Mouse (Mus musculus): Measurements from ENCODE around the gene Isl1.

The Isl1 gene

DNA sequence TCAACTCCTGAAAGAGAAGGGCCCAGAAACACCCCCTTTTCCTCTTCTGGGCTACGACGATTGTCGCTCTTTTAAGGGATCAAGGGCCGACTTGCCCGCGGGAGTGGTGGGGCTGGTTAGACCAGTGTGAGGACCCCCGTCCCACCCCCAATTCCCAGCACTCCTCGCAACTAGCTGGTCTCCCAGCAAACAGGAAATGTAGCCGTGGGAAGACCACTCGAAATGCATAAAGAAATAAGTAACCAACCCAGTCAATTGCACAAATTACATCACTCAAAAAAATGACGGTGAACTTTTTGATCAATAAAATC, 15.4 kb downstream of the Isl1 start:
- no peak for DNase-seq

DNA sequence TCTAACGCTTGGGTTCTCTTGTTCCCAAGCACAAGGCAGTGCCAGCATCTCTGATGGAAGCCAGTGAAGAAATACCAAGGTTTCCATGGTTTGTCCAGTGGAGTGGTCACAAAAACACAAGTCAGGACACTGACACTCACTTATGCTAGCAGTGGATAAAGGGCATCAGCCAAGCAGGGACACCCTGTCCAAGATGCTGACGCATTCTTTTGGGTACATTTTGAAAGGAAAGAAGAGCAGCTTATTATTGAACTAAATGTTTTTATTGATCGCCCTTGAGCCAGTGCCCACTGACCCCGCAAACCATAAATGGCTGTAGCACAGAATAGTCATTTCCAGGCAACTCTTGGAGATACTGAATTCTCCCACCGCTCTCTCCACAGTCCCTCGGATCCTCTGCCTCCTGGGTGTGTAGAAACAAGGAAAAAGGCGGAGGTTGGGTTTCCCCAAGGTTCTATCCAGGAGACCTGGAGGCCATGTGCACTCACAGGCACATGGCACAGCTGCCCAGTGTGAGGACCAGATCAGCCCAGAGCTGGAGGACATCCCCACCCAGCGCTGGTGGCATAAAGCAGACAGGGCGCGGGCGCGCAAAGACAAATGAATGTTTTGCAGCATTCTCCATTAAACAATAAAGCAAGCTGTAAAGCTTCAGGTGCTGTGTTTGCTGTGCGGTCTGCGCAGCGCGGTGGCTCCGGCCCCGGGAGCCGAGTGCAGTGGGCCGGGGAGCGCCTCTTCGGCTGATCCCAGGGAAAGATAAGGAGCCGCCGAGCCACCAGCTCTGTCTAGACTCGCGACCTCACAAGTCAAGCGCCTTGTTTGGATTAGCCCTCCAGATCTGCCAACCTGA, 16.0 kb downstream of the Isl1 start:
- DNase-seq, result peak; percentile 68

DNA sequence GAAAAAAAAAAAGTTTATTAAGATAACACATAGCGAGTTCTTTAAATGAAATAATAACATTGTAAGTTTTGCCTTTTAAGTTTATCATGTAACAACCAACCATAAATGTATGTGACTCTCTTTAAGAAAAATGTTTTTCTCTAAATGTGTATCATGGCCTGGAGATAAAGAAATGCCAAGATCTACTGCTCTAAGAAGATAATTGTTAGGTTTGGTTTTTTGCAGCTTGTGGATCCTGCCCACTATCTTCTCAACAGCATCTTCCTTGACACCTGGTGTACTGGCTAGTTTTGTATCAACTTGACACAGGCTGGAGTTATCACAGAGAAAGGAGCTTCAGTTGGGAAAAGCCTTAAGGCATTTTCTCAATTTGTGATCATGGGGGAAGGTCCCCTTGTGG, 19.8 kb downstream of the Isl1 start:
- DNase-seq, result no peak

DNA sequence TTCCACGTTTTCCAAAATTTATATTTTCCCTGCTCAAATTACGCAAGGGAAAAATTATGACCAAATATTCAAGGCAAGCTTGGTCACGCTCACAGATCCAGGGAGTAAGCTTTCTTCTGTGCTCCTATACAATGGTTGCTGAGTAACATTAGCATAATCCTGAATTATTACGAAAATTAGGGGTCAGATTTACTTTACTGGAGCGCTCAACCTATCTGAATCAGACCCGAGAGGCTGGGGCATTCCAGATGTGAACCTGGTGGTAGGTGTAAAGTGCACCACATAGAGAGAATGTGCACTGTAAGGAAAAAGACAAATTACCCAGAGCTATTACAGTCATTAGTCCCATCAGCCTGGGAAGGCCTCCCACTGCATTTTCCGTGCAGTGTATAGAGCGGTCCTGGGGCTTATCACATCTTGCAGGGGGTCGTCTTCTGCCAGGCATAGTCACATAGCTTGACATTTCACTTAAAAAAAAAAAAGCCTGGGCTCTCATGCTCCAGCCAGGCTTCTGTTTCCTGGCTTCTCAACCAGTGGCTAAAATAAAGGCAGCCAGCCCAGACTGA, 30.2 kb downstream of the Isl1 start:
- DNase-seq, result no peak

Measured in embryo, embryonic 11 days (tissue).